Mouse (Mus musculus) macrophage (primary cell): ENCODE measurements at regions not wholly inside any gene's neighbourhood (a gene's known extent, or its start where the extent isn't known, plus 50 kb on each side); places are given as distances from the start of the nearest gene placed in this dataset.

Experiments
- H3K27ac ChIP-seq: fragments of 350-480 bp; formaldehyde crosslinking; 2 replicates; pipeline ENCODE4 v1.9.0; 2021
- H3K36me3 ChIP-seq: fragments of 350-480 bp; formaldehyde crosslinking; 2 replicates; pipeline ENCODE4 v1.9.0; 2021; ENCODE audit errors: inconsistent target
- H3K4me3 ChIP-seq: fragments of 350-480 bp; formaldehyde crosslinking; 2 replicates; pipeline ENCODE4 v1.9.0; 2021; ENCODE audit errors: inconsistent target
- H3K79me2 ChIP-seq: fragments of 350-480 bp; formaldehyde crosslinking; 2 replicates; pipeline ENCODE4 v1.9.0; 2021; ENCODE audit errors: inconsistent target
- WGBS: methylation state at CpG from one replicate; pipeline ENCODE4 v1.1.7; 2026; ENCODE audit warnings: inconsistent platforms; ENCODE audit not compliant: missing documents; 5-methylcytosine and 5-hydroxymethylcytosine counted together

GRCm38 (mm10) chr13:31317066-31317465 lies 238.9 kb upstream of the Foxq1 start:
- 90% methylated on average over 8 of the region's 8 CpGs for WGBS
- H3K4me3 ChIP-seq: no peak overlapping the region
- H3K36me3 ChIP-seq: no peaks in the 10 kb centered on the region
- no peaks in the 10 kb centered on the region for H3K79me2 ChIP-seq
- H3K27ac ChIP-seq: no peak overlapping the region

GRCm38 (mm10) chr13:31318008-31318407 lies 237.9 kb upstream of the Foxq1 start:
- H3K36me3 ChIP-seq: no peaks in the 10 kb centered on the region
- no peaks in the 10 kb centered on the region for H3K79me2 ChIP-seq
- no peak overlapping the region for H3K4me3 ChIP-seq
- 81% methylated on average over 2 of the region's 2 CpGs for WGBS
- H3K27ac ChIP-seq: no peak overlapping the region

- Histone ChIP-seq H3K27ac (no peak overlapping the region), H3K4me3 (no peak overlapping the region), H3K36me3 (no peaks in the 10 kb centered on the region), H3K79me2 (no peaks in the 10 kb centered on the region)
- 95% methylated on average over 2 of the region's 2 CpGs for WGBS
These were observed 234.5 kb upstream of the Foxq1 start for GRCm38 (mm10) chr13:31321411-31321810.

- H3K36me3 ChIP-seq: no peaks in the 10 kb centered on the region
- H3K27ac ChIP-seq: no peak overlapping the region
- WGBS: 85% methylated on average over 12 of the region's 12 CpGs
- no peak overlapping the region for H3K4me3 ChIP-seq
- H3K79me2 ChIP-seq: no peaks in the 10 kb centered on the region
These were observed 229.6 kb upstream of the Foxq1 start for GRCm38 (mm10) chr13:31326269-31326851.

- H3K4me3 ChIP-seq: no peak overlapping the region
- H3K36me3 ChIP-seq: no peaks in the 10 kb centered on the region
- no peaks in the 10 kb centered on the region for H3K79me2 ChIP-seq
- H3K27ac ChIP-seq: no peak overlapping the region
- WGBS: 86% methylated on average over 7 of the region's 7 CpGs
These were observed 228.4 kb upstream of the Foxq1 start for GRCm38 (mm10) chr13:31327511-31327951.

- Histone ChIP-seq H3K27ac (no peak overlapping the region), H3K4me3 (no peak overlapping the region), H3K79me2 (no peaks in the 10 kb centered on the region), H3K36me3 (no peaks in the 10 kb centered on the region)
- WGBS: 87% methylated on average over 8 of the region's 8 CpGs
These were observed 227.2 kb upstream of the Foxq1 start for GRCm38 (mm10) chr13:31328756-31329155.

- 92% methylated on average over 5 of the region's 5 CpGs for WGBS
These were observed 225.2 kb upstream of the Foxq1 start for GRCm38 (mm10) chr13:31330731-31331130.

GRCm38 (mm10) chr13:31334981-31335380 lies 221.0 kb upstream of the Foxq1 start:
- Histone ChIP-seq H3K4me3 (no peak overlapping the region), H3K27ac (no peak overlapping the region), H3K79me2 (no peaks in the 10 kb centered on the region), H3K36me3 (no peaks in the 10 kb centered on the region)
- WGBS: 98% methylated on average over 3 of the region's 3 CpGs

More at GRCm38 (mm10) chr13:31330731-31331130, 225.2 kb upstream of the Foxq1 start:
- Histone ChIP-seq H3K36me3 (no peaks in the 10 kb centered on the region), H3K79me2 (no peaks in the 10 kb centered on the region), H3K27ac (no peak overlapping the region), H3K4me3 (no peak overlapping the region)

GRCm38 (mm10) chr13:31337631-31338030 lies 218.3 kb upstream of the Foxq1 start:
- no peaks in the 10 kb centered on the region for H3K79me2 ChIP-seq
- no peaks in the 10 kb centered on the region for H3K36me3 ChIP-seq
- 82% methylated on average over 6 of the region's 6 CpGs for WGBS

GRCm38 (mm10) chr13:31339386-31339785 lies 216.5 kb upstream of the Foxq1 start:
- H3K36me3 ChIP-seq: no peaks in the 10 kb centered on the region
- WGBS: 95% methylated on average over 7 of the region's 7 CpGs

More at GRCm38 (mm10) chr13:31337631-31338030, 218.3 kb upstream of the Foxq1 start:
- Histone ChIP-seq H3K27ac (no peak overlapping the region), H3K4me3 (no peak overlapping the region)

GRCm38 (mm10) chr13:31339901-31340300 lies 216.0 kb upstream of the Foxq1 start:
- no peaks in the 10 kb centered on the region for H3K36me3 ChIP-seq
- H3K79me2 ChIP-seq: no peaks in the 10 kb centered on the region
- H3K27ac ChIP-seq: no peak overlapping the region
- WGBS: 86% methylated on average over 2 of the region's 2 CpGs
- H3K4me3 ChIP-seq: no peak overlapping the region

More at GRCm38 (mm10) chr13:31339386-31339785, 216.5 kb upstream of the Foxq1 start:
- Histone ChIP-seq H3K4me3 (no peak overlapping the region), H3K27ac (no peak overlapping the region), H3K79me2 (no peaks in the 10 kb centered on the region)

- Histone ChIP-seq H3K79me2 (no peaks in the 10 kb centered on the region), H3K27ac (no peak overlapping the region), H3K36me3 (no peaks in the 10 kb centered on the region), H3K4me3 (no peak overlapping the region)
- 94% methylated on average over 7 of the region's 7 CpGs for WGBS
These were observed 215.5 kb upstream of the Foxq1 start for GRCm38 (mm10) chr13:31340363-31340948.

- WGBS: 90% methylated on average over 15 of the region's 15 CpGs
- Histone ChIP-seq H3K4me3 (no peak overlapping the region), H3K27ac (no peak overlapping the region), H3K79me2 (no peaks in the 10 kb centered on the region), H3K36me3 (no peaks in the 10 kb centered on the region)
These were observed 214.4 kb upstream of the Foxq1 start for GRCm38 (mm10) chr13:31341282-31342100.

GRCm38 (mm10) chr13:31346205-31346604 lies 209.7 kb upstream of the Foxq1 start:
- H3K4me3 ChIP-seq: no peak overlapping the region
- no peaks in the 10 kb centered on the region for H3K79me2 ChIP-seq
- no peak overlapping the region for H3K27ac ChIP-seq
- no peaks in the 10 kb centered on the region for H3K36me3 ChIP-seq
- 92% methylated on average over 1 of the region's 1 CpGs for WGBS

- 38% methylated on average over 2 of the region's 2 CpGs for WGBS
- Histone ChIP-seq H3K4me3 (no peak overlapping the region), H3K36me3 (no peaks in the 10 kb centered on the region), H3K79me2 (no peaks in the 10 kb centered on the region), H3K27ac (no peak overlapping the region)
These were observed 208.9 kb upstream of the Foxq1 start for GRCm38 (mm10) chr13:31347000-31347399.
